Mouse (Mus musculus) thymus, adult 2 months (tissue): Measurements from ENCODE around the gene Spast. TPM values are rescaled to one million over a fixed set of nuclear protein-coding genes. Genes with fewer than 3 reads are reported as not detected.

Source experiments
- DNase-seq: peaks from one replicate; pipeline ENCODE4 v3.0.0; 2021
- H3K27ac ChIP-seq: fragments of 200-500 bp; 2 replicates; pipeline ENCODE4 v1.5.1; 2012; ENCODE audit warnings: low read length, control low read depth; ENCODE audit not compliant: control insufficient read depth, insufficient read depth
- H3K27me3 ChIP-seq: fragments of 200-500 bp; 2 replicates; pipeline ENCODE4 v1.6.1; 2012; ENCODE audit warnings: mild to moderate bottlenecking, low read length, moderate library complexity, mixed read lengths; ENCODE audit not compliant: control insufficient read depth, insufficient read depth
- H3K36me3 ChIP-seq: fragments of 200-500 bp; 2 replicates; pipeline ENCODE4 v1.6.1; 2012; ENCODE audit warnings: mild to moderate bottlenecking, low read length, moderate library complexity; ENCODE audit not compliant: control insufficient read depth, insufficient read depth
- H3K4me1 ChIP-seq: fragments of 200-500 bp; replicated peaks from 2 replicates; pipeline ENCODE4 v1.6.1; 2012; ENCODE audit warnings: low read length; ENCODE audit not compliant: control insufficient read depth, insufficient read depth
- H3K4me3 ChIP-seq: fragments of 200-500 bp; 2 replicates; pipeline ENCODE4 v1.5.1; 2012; ENCODE audit warnings: mild to moderate bottlenecking, low read length, control low read depth, moderate library complexity; ENCODE audit not compliant: control insufficient read depth, insufficient read depth
- CTCF ChIP-seq: fragments of 200-500 bp; IDR thresholded peaks from 2 replicates; pipeline ENCODE4 v1.5.1; 2012; ENCODE audit warnings: mild to moderate bottlenecking, control low read depth, low read length, moderate library complexity, borderline replicate concordance; ENCODE audit not compliant: control insufficient read depth, poor library complexity, insufficient read depth; ENCODE audit errors: extremely low read depth
- POLR2A ChIP-seq: fragments of 200-500 bp; IDR thresholded peaks from 2 replicates; pipeline ENCODE4 v1.6.1; 2012; ENCODE audit warnings: mild to moderate bottlenecking, low read length, control low read depth, moderate library complexity; ENCODE audit not compliant: control insufficient read depth, poor library complexity, insufficient read depth; ENCODE audit errors: extremely low read depth
- WGBS: fragments of 180-500 bp; shearing (Covaris S2); methylation state at CpG from one replicate; pipeline ENCODE4 v1.1.7; 2018; 5-methylcytosine and 5-hydroxymethylcytosine counted together
- polyA plus RNA-seq: library from polyadenylated mRNA; depleted of rRNA; stranded (reverse); fragments of >200 nt; gene quantifications from 2 replicates; pipeline ENCODE4 v1.2.3, GENCODE M21; 2012; rRNA removed

Gene Spast
- polyA plus RNA-seq, 1 experiment, result 10.7 TPM

GRCm38 (mm10) chr17:74420656-74421055 is 81.9 kb downstream of the Spast start:
- no peaks in the 10 kb centered on the region for H3K27me3 ChIP-seq
- peaks cover 46% of the 10 kb centered on the region for H3K36me3 ChIP-seq
- no peak overlapping the region for H3K27ac ChIP-seq
- H3K4me1 ChIP-seq, result no peaks in the 10 kb centered on the region
- no peak for DNase-seq
- H3K4me3 ChIP-seq, result no peak overlapping the region
- WGBS, result 94% methylated on average over 2 of the region's 2 CpGs
- TF ChIP-seq CTCF (no peak), POLR2A (no peak)

GRCm38 (mm10) chr17:74424401-74425005 is 85.7 kb downstream of the Spast start:
- Histone ChIP-seq H3K4me1 (no peaks in the 10 kb centered on the region), H3K27ac (no peak overlapping the region), H3K36me3 (peaks cover 28% of the 10 kb centered on the region), H3K4me3 (no peak overlapping the region), H3K27me3 (no peaks in the 10 kb centered on the region)
- no peak for DNase-seq
- 98% methylated on average over 12 of the region's 12 CpGs for WGBS
- TF ChIP-seq POLR2A, result no peak
- no peak for TF ChIP-seq CTCF

- no peak overlapping the region for H3K27ac ChIP-seq
- no peak for DNase-seq
- H3K36me3 ChIP-seq, result no peaks in the 10 kb centered on the region; the same call in 1 of the 2 replicates
- no peak for TF ChIP-seq POLR2A
- TF ChIP-seq CTCF, result no peak
- H3K27me3 ChIP-seq, result no peaks in the 10 kb centered on the region
- H3K4me1 ChIP-seq, result no peaks in the 10 kb centered on the region
- 93% methylated on average over 8 of the region's 8 CpGs for WGBS
- no peak overlapping the region for H3K4me3 ChIP-seq
Observed at GRCm38 (mm10) chr17:74430074-74430473, 91.3 kb downstream of the Spast start.

- Histone ChIP-seq H3K4me3 (no peak overlapping the region), H3K27me3 (no peaks in the 10 kb centered on the region), H3K36me3 (no peaks in the 10 kb centered on the region; the same call in 1 of the 2 replicates), H3K27ac (no peak overlapping the region), H3K4me1 (no peaks in the 10 kb centered on the region)
- DNase-seq, result peak; percentile 4
- 88% methylated on average over 13 of the region's 13 CpGs for WGBS
- TF ChIP-seq CTCF, result 0 out of 2 replicates have a peak, but pooled peaks have one; percentile 17
- no peak for TF ChIP-seq POLR2A
Observed at GRCm38 (mm10) chr17:74431481-74431880, 92.7 kb downstream of the Spast start.

GRCm38 (mm10) chr17:74432631-74433030 is 93.8 kb downstream of the Spast start:
- DNase-seq, result no peak
- Histone ChIP-seq H3K4me1 (no peaks in the 10 kb centered on the region), H3K27ac (no peak overlapping the region), H3K27me3 (no peaks in the 10 kb centered on the region), H3K4me3 (no peak overlapping the region), H3K36me3 (no peaks in the 10 kb centered on the region)
- TF ChIP-seq CTCF (no peak), POLR2A (no peak)
- WGBS, result 90% methylated on average over 5 of the region's 5 CpGs

GRCm38 (mm10) chr17:74437762-74438161 is 99.0 kb downstream of the Spast start:
- no peaks in the 10 kb centered on the region for H3K4me1 ChIP-seq
- 93% methylated on average over 9 of the region's 9 CpGs for WGBS
- H3K4me3 ChIP-seq, result no peak overlapping the region
- TF ChIP-seq POLR2A, result no peak
- no peak for TF ChIP-seq CTCF
- no peaks in the 10 kb centered on the region for H3K36me3 ChIP-seq
- no peak overlapping the region for H3K27ac ChIP-seq
- no peak for DNase-seq
- H3K27me3 ChIP-seq, result no peaks in the 10 kb centered on the region

- Histone ChIP-seq H3K36me3 (no peaks in the 10 kb centered on the region), H3K4me3 (no peak overlapping the region)
- 19% methylated on average over 5 of the region's 5 CpGs for WGBS
Observed at GRCm38 (mm10) chr17:74440486-74440885, 101.7 kb downstream of the Spast start.

More at GRCm38 (mm10) chr17:74440486-74440885, 101.7 kb downstream of the Spast start:
- TF ChIP-seq CTCF, result no peak
- no peak for TF ChIP-seq POLR2A
- no peaks in the 10 kb centered on the region for H3K27me3 ChIP-seq
- DNase-seq, result no peak
- H3K4me1 ChIP-seq, result no peaks in the 10 kb centered on the region
- H3K27ac ChIP-seq, result no peak overlapping the region

Other genes starting within 250 kb of the Spast start
- 64.5 and 74.9 TPM in 2 replicates for gene Memo1, start 43.5 kb upstream of the Spast start, polyA plus RNA-seq
- gene Dpy30, start 15.0 kb upstream of the Spast start, polyA plus RNA-seq, result 41.8 and 42.8 TPM in 2 replicates
- 23.7 and 26.4 TPM in 2 replicates for gene Slc30a6, start 56.6 kb downstream of the Spast start, polyA plus RNA-seq
- 0.35 and 0.38 TPM in 2 replicates for gene Nlrc4, start 120.2 kb downstream of the Spast start, polyA plus RNA-seq
- 95.8 and 168 TPM in 2 replicates for gene Yipf4, start 150.5 kb downstream of the Spast start, polyA plus RNA-seq
- gene Birc6, start 189.3 kb downstream of the Spast start, polyA plus RNA-seq, result 216 and 221 TPM in 2 replicates